ENCODE assay signal across 17 mouse cellular contexts in the genomic region with DNA sequence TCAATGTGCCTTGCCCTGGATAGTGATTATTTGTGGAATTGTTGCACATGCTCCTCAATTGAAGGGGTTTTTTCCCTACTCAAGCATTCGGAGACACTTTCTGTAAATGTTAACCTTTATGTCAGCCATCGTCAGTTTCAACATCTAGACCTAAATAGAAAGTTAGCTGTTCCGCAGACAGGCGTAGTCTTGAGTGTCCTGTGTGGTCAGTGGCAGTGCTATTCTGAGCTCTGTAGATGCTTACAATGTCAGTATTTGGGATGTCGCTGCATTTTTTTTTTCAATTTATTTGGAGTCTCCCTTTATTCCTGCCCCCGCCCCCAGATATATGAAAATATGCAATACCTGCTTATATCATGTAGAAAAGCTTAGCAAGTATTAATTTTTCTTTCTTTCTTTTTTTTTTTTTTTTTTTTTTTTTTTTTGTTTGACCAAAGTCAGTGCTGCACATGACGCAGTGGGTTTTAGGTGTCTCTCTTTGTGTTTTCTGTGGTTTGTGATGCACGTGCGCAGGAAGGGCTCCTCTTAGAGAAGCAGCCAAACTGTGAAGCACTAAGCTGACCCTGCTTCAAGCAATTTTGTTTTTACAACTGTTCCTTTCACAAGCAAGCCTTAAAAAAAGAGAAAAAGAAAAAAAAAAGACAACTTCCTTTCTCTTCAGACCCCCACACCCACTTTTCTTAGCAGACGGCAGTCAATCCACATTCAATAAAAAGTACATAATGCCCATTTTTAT.
DNase-seq lines count a peak whose midpoint lies in the region; ATAC-seq and TF ChIP-seq lines count a peak whose summit lies in the region.
"Had no signal": no experiment of that assay in that cellular context is flagged by ENCODE, and none has a peak within 500 bp of the region (broad histone marks: within the 10 kb centered on the region; RNA-seq: fewer than 3 reads in every experiment).

No protein-coding gene starts in this region.

- intact Hi-C loops in heart, postnatal 14 days (cut with DNase I) = loop anchor here (5.0 to 10.0 kb wide), 2 partner anchors 139 to 549 kb away; no protein-coding TSS in a partner anchor

- H3K4me3 ChIP-seq in heart, embryonic 16.5 days (ENCODE audit: low read length) = peak overlapping the region; percentile 21; the same call in 1 of the 2 replicates
- H3K4me3 ChIP-seq in forebrain, embryonic 12.5 days (replicated peaks) = no peak overlapping the region
- no peak overlapping the region for H3K4me3 ChIP-seq in intestine, postnatal 0 days (ENCODE audit: low read depth, low read length)
- H3K4me3 ChIP-seq: embryonic facial prominence, embryonic 12.5 days; hindbrain, embryonic 12.5 days; limb, embryonic 12.5 days; liver, embryonic 15.5 days; midbrain, embryonic 12.5 days had no signal

- peak overlapping the region; percentile 55 for H3K9ac ChIP-seq in heart, embryonic 16.5 days (ENCODE audit: low read length)
- H3K9ac ChIP-seq in forebrain, embryonic 12.5 days = no peak overlapping the region
- no peak overlapping the region for H3K9ac ChIP-seq in intestine, postnatal 0 days (ENCODE audit: low read depth, low read length)
- H3K9ac ChIP-seq: embryonic facial prominence, embryonic 12.5 days; hindbrain, embryonic 12.5 days; limb, embryonic 12.5 days; liver, embryonic 15.5 days; midbrain, embryonic 12.5 days had no signal

- no peaks in the 10 kb centered on the region for H3K9me3 ChIP-seq in heart, embryonic 16.5 days (replicated peaks; ENCODE audit: control insufficient read depth, low read length)
- H3K9me3 ChIP-seq in forebrain, embryonic 12.5 days = no peaks in the 10 kb centered on the region
- H3K9me3 ChIP-seq in intestine, postnatal 0 days (ENCODE audit: control insufficient read depth) = no peaks in the 10 kb centered on the region
- H3K9me3 ChIP-seq: embryonic facial prominence, embryonic 12.5 days; hindbrain, embryonic 12.5 days; limb, embryonic 12.5 days; liver, embryonic 15.5 days; midbrain, embryonic 12.5 days had no signal

- ATAC-seq in heart, embryonic 16.5 days (replicated peaks; ENCODE audit: extremely low read depth, insufficient read depth, low FRiP score) = no peak
- ATAC-seq in megakaryocyte, adult 5-6 weeks (ENCODE audit: poor library complexity, severe bottlenecking) = peak; percentile 49
- no peak for ATAC-seq in forebrain, embryonic 12.5 days (ENCODE audit: low FRiP score)
- ATAC-seq in intestine, postnatal 0 days = no peak

- TF ChIP-seq CTCF in intestine, postnatal 0 days (IDR thresholded peaks at IDR 0.05; ENCODE audit: low read depth) = no peak

- peaks cover 20% of the 10 kb centered on the region for H3K4me1 ChIP-seq in heart, embryonic 16.5 days (ENCODE audit: control insufficient read depth, insufficient read depth, low read length)
- H3K4me1 ChIP-seq in forebrain, embryonic 12.5 days = peaks cover 37% of the 10 kb centered on the region
- H3K4me1 ChIP-seq in intestine, postnatal 0 days (replicated peaks; ENCODE audit: control insufficient read depth, insufficient read depth, low read length) = no peaks in the 10 kb centered on the region
- H3K4me1 ChIP-seq: liver, embryonic 15.5 days had no signal

- H3K27ac ChIP-seq in heart, embryonic 16.5 days (ENCODE audit: low read length) = peak overlapping the region; percentile 66
- H3K27ac ChIP-seq in forebrain, embryonic 12.5 days = no peak overlapping the region
- no peak overlapping the region for H3K27ac ChIP-seq in intestine, postnatal 0 days (ENCODE audit: low read depth, low read length)
- H3K27ac ChIP-seq: embryonic facial prominence, embryonic 12.5 days; hindbrain, embryonic 12.5 days; limb, embryonic 12.5 days; liver, embryonic 15.5 days; midbrain, embryonic 12.5 days had no signal

- H3K27me3 ChIP-seq in heart, embryonic 16.5 days (ENCODE audit: control insufficient read depth, insufficient read depth, low read length) = no peaks in the 10 kb centered on the region
- H3K27me3 ChIP-seq in forebrain, embryonic 12.5 days = no peaks in the 10 kb centered on the region
- no peaks in the 10 kb centered on the region for H3K27me3 ChIP-seq in intestine, postnatal 0 days (replicated peaks; ENCODE audit: control insufficient read depth, insufficient read depth, low read length)
- H3K27me3 ChIP-seq: embryonic facial prominence, embryonic 12.5 days; hindbrain, embryonic 12.5 days; limb, embryonic 12.5 days; liver, embryonic 15.5 days; midbrain, embryonic 12.5 days had no signal

- 58% methylated on average over 10 of the region's 10 CpGs for WGBS in heart, embryonic 16.5 days
- 81% methylated on average over 10 of the region's 10 CpGs for WGBS in forebrain, embryonic 12.5 days
- WGBS in intestine, postnatal 0 days = 84% methylated on average over 10 of the region's 10 CpGs

- peak overlapping the region; percentile 55 for H3K4me2 ChIP-seq in heart, embryonic 16.5 days (ENCODE audit: low read depth, low read length)
- H3K4me2 ChIP-seq in forebrain, embryonic 12.5 days = no peak overlapping the region
- no peak overlapping the region for H3K4me2 ChIP-seq in intestine, postnatal 0 days (replicated peaks; ENCODE audit: low read depth)
- H3K4me2 ChIP-seq: embryonic facial prominence, embryonic 12.5 days; hindbrain, embryonic 12.5 days; limb, embryonic 12.5 days; liver, embryonic 15.5 days; midbrain, embryonic 12.5 days had no signal

- no peaks in the 10 kb centered on the region for H3K36me3 ChIP-seq in heart, embryonic 16.5 days (ENCODE audit: control insufficient read depth, insufficient read depth)
- no peaks in the 10 kb centered on the region for H3K36me3 ChIP-seq in forebrain, embryonic 12.5 days (replicated peaks)
- no peaks in the 10 kb centered on the region for H3K36me3 ChIP-seq in intestine, postnatal 0 days (ENCODE audit: control insufficient read depth, insufficient read depth)
- H3K36me3 ChIP-seq: embryonic facial prominence, embryonic 12.5 days; hindbrain, embryonic 12.5 days; liver, embryonic 15.5 days; midbrain, embryonic 12.5 days had no signal

- DNase-seq in heart, postnatal 14 days = no peak
- DNase-seq in T-cell, adult 2 months (ENCODE audit: low spot score) = peak; percentile 61
- peak; percentile 59 for DNase-seq in thymus, postnatal 25 days
- DNase-seq: adrenal gland, postnatal 10 days; cerebellum, postnatal 36 days; kidney, adult 11 months; kidney, postnatal 25 days; right cerebral cortex, postnatal 4 days had no signal

Comparison
In these comparisons a context has a peak if more than half of its experiments do, and no peak if none do; other contexts are left out.
1. DNase-seq: peak in T-cell, adult 2 months (single experiment) and thymus, postnatal 25 days (single experiment); none in heart, postnatal 14 days (0 of 2).